Mouse (Mus musculus): ENCODE data around the gene Nxph3.

The Nxph3 gene

DNA sequence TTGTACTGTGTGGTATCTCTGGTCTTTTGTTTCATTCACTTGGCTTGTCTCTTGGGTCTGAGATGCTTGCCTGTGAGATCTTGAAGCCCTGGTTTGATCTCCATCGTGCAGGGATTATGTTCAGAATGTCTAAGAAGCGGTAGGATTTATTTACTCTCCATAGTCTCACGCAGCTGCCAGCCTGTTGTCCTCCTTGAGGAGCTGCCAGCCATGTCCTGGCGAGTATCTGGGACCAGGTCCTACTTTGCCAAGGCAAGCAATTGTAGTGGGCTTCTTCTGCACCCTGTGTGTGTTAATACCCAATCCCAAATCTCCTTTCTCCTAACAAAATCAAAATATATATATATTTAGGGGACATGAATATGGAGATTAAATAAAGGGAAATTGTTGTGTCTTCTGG, 21.4 kb downstream of the Nxph3 start:
- DNase-seq (ENCODE audit: low spot score), result no peak

- no peak for DNase-seq (ENCODE audit: low spot score)
Measured at GRCm38 (mm10) chr11:95492256-95492655, 22.1 kb downstream of the Nxph3 start.

GRCm38 (mm10) chr11:95490104-95490503, 24.3 kb downstream of the Nxph3 start:
- DNase-seq (ENCODE audit: low spot score), result no peak

DNA sequence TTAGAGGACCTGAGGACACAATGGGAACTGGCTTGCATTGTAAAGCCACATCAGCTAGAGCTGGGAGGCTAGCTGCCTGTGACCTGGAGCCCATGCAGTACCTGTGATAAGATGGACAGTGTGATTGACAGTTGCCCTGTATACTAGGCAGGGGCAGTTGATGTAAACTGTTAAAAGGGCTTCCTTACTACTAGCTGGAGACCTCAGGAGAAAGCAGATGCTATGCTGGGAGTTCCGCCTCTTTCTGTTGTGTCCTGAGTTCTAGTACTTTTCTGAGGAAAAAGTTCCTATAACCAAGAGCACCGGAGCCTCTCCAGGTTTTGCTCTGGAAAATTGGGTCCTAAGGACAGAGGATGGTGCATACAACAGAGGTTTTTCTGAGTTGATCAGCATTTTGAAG, 27.1 kb downstream of the Nxph3 start:
- no peak for DNase-seq (ENCODE audit: low spot score)

DNA sequence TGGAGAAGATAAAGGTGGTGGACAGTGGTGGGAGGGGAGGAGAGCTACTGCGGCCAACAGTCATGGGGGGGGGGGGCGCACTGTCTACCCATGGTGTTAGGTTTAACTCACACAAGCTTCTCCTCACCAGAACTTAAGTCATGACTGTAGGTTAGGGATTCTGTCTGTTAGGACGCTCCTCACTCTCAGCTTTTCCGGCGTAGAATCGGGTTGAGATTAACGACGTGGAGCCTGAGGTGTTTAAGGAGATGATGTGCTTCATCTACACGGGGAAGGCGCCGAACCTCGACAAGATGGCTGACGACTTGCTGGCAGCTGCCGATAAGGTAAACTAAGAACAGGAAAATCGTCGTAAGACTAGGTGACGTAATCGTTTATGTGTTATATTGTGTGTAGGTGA, 28.7 kb downstream of the Nxph3 start:
- DNase-seq (ENCODE audit: low spot score), result no peak

DNA sequence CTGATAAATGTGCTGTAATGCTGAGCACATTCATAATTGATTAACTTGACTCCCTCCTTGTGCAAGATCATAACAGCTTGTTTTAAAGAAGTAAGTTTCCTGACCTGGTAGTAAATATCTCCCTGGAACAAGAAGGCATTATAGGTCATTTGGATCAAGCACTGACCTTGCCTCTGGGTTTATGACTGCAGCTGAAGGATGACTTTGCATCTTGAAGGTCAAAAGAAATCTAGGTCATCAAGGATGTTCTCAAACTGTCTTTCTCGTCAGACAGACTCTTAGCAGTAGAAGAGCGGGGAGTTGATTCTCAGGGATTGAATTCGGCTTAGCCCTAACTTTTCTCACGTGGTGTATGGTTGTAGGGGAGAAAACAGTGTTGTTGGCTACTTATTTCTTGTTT, 33.7 kb downstream of the Nxph3 start:
- DNase-seq (ENCODE audit: low spot score), result no peak

GRCm38 (mm10) chr11:95479458-95479857, 34.9 kb downstream of the Nxph3 start:
- no peak for DNase-seq (ENCODE audit: low spot score)

GRCm38 (mm10) chr11:95476323-95476722, 38.0 kb downstream of the Nxph3 start:
- no peak for DNase-seq (ENCODE audit: low spot score)

DNA sequence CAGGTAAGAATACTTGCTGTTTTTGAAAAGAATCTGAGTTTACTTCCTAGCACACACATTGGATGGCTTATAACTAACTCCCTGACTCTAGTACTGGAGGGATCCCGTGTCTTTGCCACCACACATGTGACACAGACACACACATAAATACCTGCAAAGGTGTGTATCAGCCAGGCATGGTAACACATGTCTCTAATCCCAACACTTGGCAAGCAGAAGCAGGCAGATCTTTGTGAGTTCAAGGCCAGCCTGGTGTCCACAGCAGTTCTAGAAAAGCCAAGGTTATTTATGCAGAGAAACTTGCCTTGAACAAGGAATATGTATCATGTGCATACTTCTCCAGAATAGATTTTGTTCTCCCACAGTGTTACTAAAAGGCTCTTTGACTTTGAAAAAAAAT, 40.9 kb downstream of the Nxph3 start:
- no peak for DNase-seq (ENCODE audit: low spot score)

DNA sequence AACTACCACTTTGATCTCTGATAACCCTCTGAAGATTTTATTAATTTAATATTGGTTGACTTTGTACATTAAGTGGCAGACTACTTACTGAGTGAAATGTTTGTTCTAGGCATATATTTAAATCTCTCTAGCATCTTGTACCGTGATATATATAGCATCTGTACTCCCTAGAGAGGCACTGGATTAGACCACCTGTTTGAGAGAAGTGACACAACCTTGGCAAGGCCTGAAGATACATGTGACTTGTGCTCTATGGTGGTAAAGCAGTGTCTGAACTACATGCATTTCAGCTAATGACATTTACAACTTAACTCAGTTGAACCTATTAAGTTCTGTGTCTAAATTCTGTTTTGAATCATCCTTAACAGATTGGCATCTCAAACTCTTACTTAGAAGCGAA, 41.4 kb downstream of the Nxph3 start:
- no peak for DNase-seq (ENCODE audit: low spot score)

DNA sequence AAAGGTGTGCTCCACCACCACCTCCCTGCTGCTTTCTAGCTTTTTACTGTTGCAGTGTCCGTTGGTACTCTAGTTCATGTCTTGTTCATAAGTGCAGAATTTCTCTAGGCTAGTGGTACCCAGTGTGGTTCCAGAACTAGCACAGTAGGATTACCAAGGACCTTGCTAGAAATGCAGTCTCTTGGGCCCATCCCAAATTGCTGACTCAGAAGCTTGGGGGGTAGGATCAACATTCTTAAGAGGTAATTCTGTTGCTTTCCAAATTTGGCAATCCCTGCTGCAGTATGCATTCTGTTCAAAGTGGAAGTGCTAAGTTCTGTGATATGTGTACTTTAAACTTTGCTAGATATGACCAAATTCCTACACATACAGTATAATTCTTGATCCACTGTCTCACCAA, 46.6 kb downstream of the Nxph3 start:
- DNase-seq (ENCODE audit: low spot score), result no peak

DNA sequence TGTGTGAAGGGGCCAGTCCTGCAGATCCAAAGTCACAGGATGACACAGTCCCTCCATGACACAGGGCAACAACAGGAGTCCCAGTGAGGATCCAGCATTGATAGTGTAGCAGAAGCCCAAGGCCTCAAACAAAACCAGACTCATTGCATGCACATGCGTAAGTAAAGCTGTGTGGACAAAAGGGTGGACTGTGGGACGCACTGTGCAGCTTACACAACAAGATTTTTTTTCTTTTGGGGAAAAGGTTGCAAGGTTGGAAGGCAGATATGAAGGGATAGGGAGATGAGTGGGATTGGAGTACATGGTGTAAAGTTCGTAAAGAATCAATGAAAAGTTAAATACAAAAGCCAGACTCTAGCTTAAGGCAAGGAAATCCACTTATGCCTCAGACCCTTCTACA, 52.2 kb downstream of the Nxph3 start:
- DNase-seq (ENCODE audit: low spot score), result no peak

DNA sequence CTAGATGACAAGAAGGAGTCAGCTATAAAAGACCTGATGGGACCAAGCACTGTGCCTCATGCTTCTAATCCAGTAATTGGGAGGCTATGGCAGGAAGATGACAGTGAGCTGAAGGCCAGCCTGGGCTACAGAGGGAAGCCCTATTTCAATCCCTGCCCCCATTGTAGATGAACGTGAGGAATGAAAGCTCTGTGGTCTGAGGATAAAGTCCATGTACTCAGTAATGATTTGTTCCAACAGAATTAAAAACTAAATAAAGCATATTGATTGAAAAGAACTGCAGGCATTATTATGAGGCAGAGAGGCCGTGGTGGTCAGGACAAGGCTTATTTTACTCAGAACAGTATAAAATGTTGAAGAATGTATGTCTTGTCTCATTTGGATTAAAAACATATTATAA, 53.5 kb downstream of the Nxph3 start:
- no peak for DNase-seq (ENCODE audit: low spot score)

Data from urinary bladder, postnatal 10 days (tissue).